9 mouse cellular contexts compared by ENCODE assay signal in genomic region chr11:118634647-118635046, GRCm38 (mm10).
DNase-seq lines count a peak whose midpoint lies in the region; ATAC-seq and TF ChIP-seq lines count a peak whose summit lies in the region.
"Had no signal": no experiment of that assay in that cellular context is flagged by ENCODE, and none has a peak within 500 bp of the region (broad histone marks: within the 10 kb centered on the region; RNA-seq: fewer than 3 reads in every experiment).

No protein-coding gene starts in this region.

- H3K27me3 ChIP-seq in G1E (ENCODE audit: insufficient read depth, low read length), result no peaks in the 10 kb centered on the region
- H3K27me3 ChIP-seq in limb, embryonic 10.5 days (ENCODE audit: low read depth, poor library complexity, severe bottlenecking), result no peaks in the 10 kb centered on the region
- H3K27me3 ChIP-seq: embryonic facial prominence, embryonic 15.5 days had no signal

- no peak overlapping the region for H3K27ac ChIP-seq in limb, embryonic 10.5 days
- H3K27ac ChIP-seq: embryonic facial prominence, embryonic 15.5 days had no signal

- peaks cover 98% of the 10 kb centered on the region for H3K9me3 ChIP-seq in G1E (replicated peaks)
- no peaks in the 10 kb centered on the region for H3K9me3 ChIP-seq in limb, embryonic 10.5 days (replicated peaks)
- H3K9me3 ChIP-seq: embryonic facial prominence, embryonic 15.5 days had no signal

- no peak for TF ChIP-seq CTCF in G1E (IDR thresholded peaks at IDR 0.05; ENCODE audit: low read depth, low read length)

- WGBS in limb, embryonic 10.5 days, result 50% methylated on average over 8 of the region's 8 CpGs

- no peaks in the 10 kb centered on the region for H3K36me3 ChIP-seq in G1E (replicated peaks)
- H3K36me3 ChIP-seq in limb, embryonic 10.5 days, result no peaks in the 10 kb centered on the region
- H3K36me3 ChIP-seq: embryonic facial prominence, embryonic 15.5 days had no signal

- H3K4me3 ChIP-seq in G1E (ENCODE audit: low read depth, low read length), result 0 out of 2 replicates have a peak overlapping the region, but pooled peaks have one; percentile 25
- H3K4me3 ChIP-seq in limb, embryonic 10.5 days, result no peak overlapping the region
- H3K4me3 ChIP-seq: embryonic facial prominence, embryonic 15.5 days had no signal

- no peak for ATAC-seq in G1E (ENCODE audit: extremely low read depth, insufficient number of reproducible peaks, low FRiP score, poor library complexity, severe bottlenecking)

- peak; percentile 8 to 58 for DNase-seq in adrenal gland, adult (ENCODE audit: inconsistent age in 2 of 2, low spot score in 1 of 2)
- DNase-seq in adrenal gland, postnatal 25 days, result no peak
- peak; percentile 4 for DNase-seq in kidney, adult 9 months
- DNase-seq in kidney, adult 11 months, result no peak
- no peak for DNase-seq in G1E (ENCODE audit: low spot score)
- peak; percentile 49 for DNase-seq in limb, embryonic 10.5 days (ENCODE audit: low spot score)
- DNase-seq in urinary bladder, postnatal 4 days (ENCODE audit: low spot score in 2 of 2), result no peak
- no peak for DNase-seq in frontal cortex, postnatal 25 days (ENCODE audit: low spot score in 2 of 2)

- no peaks in the 10 kb centered on the region for H3K4me1 ChIP-seq in G1E (ENCODE audit: insufficient read depth, low read depth, low read length)
- H3K4me1 ChIP-seq in limb, embryonic 10.5 days, result no peaks in the 10 kb centered on the region
- H3K4me1 ChIP-seq: embryonic facial prominence, embryonic 15.5 days had no signal

Comparison
In these comparisons a context has a peak if more than half of its experiments do, and no peak if none do; other contexts are left out.
1. DNase-seq: peak in adrenal gland, adult (2 of 2), kidney, adult 9 months (single experiment) and limb, embryonic 10.5 days (single experiment); none in adrenal gland, postnatal 25 days (single experiment), kidney, adult 11 months (single experiment), G1E (single experiment), urinary bladder, postnatal 4 days (0 of 2) and frontal cortex, postnatal 25 days (0 of 2).